ENCODE assay signal across 12 mouse cellular contexts in the genomic region with DNA sequence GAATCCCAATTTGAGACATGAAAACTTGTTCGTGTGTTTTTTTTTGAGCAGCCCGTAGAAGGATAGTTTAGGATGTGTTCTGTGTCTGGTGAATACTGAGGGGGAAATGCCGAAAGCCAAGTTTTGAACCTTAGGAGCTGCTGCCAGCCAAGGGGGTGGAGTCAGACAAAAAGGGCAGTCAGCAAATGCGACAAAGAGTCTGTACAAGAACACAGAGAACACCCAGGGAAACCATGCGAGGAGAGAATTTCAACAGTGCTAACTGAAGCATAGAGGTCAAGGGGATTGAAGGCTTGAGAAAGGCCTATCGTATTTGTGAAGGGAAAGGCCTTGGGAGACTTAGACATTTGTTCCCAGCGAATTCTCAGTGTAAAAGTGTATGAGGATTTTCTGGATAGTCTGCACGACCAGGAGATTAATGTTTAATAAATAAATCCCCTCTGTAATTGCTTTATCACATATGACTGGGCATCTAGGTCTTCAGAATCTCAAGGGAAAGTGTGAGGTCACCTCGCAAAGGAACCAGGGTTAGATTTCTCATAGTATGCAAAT.
DNase-seq lines count a peak whose midpoint lies in the region; ATAC-seq and TF ChIP-seq lines count a peak whose summit lies in the region.
"Had no signal": no experiment of that assay in that cellular context is flagged by ENCODE, and none has a peak within 500 bp of the region (broad histone marks: within the 10 kb centered on the region; RNA-seq: fewer than 3 reads in every experiment).

No protein-coding gene starts in this region.

- no peak overlapping the region for H3K27ac ChIP-seq in forebrain, postnatal 0 days (ENCODE audit: low read depth, low read length)
- no peak overlapping the region for H3K27ac ChIP-seq in forebrain, embryonic 11.5 days (ENCODE audit: low read depth, low read length)
- 0 out of 2 replicates have a peak overlapping the region, but pooled peaks have one; percentile 50 for H3K27ac ChIP-seq in cortical plate, adult 2 months (ENCODE audit: insufficient read depth, low read length)

- H3K9me3 ChIP-seq in forebrain, postnatal 0 days (ENCODE audit: low read length), result no peaks in the 10 kb centered on the region
- no peaks in the 10 kb centered on the region for H3K9me3 ChIP-seq in forebrain, embryonic 11.5 days (ENCODE audit: control insufficient read depth, low read length)

- H3K4me1 ChIP-seq in forebrain, postnatal 0 days (ENCODE audit: insufficient read depth), result no peaks in the 10 kb centered on the region
- H3K4me1 ChIP-seq in forebrain, embryonic 11.5 days (replicated peaks; ENCODE audit: control insufficient read depth, insufficient read depth, low read length), result no peaks in the 10 kb centered on the region
- H3K4me1 ChIP-seq in cortical plate, adult 2 months (ENCODE audit: control insufficient read depth, insufficient read depth, low read length), result peaks cover 1% of the 10 kb centered on the region; the same call in 1 of the 2 replicates

- intact Hi-C loops in left cerebral cortex, postnatal 4 days (cut with DNase I), result no loop called here

- H3K4me2 ChIP-seq in forebrain, postnatal 0 days (ENCODE audit: low read depth), result no peak overlapping the region
- no peak overlapping the region for H3K4me2 ChIP-seq in forebrain, embryonic 11.5 days (ENCODE audit: low read depth, low read length, severe bottlenecking)

- no peak overlapping the region for H3K9ac ChIP-seq in forebrain, postnatal 0 days
- H3K9ac ChIP-seq in forebrain, embryonic 11.5 days (ENCODE audit: low read length), result no peak overlapping the region

- peak; percentile 22 for DNase-seq in forebrain, postnatal 0 days
- no peak for DNase-seq in forebrain, embryonic 11.5 days (ENCODE audit: low spot score)
- DNase-seq in left cerebral cortex, postnatal 4 days, result peak; percentile 35
- DNase-seq in left cerebral cortex, adult 11 months (ENCODE audit: low spot score), result no peak
- peak; percentile 79 for DNase-seq in kidney, postnatal 14 days
- no peak for DNase-seq in embryo, embryonic 11 days
- DNase-seq: adrenal gland, postnatal 25 days; thymus, postnatal 14 days had no signal

- peak; percentile 50 for ATAC-seq in forebrain, postnatal 0 days
- ATAC-seq in forebrain, embryonic 11.5 days (replicated peaks; ENCODE audit: low FRiP score), result no peak
- no peak for ATAC-seq in megakaryocyte, adult 5-6 weeks (ENCODE audit: poor library complexity, severe bottlenecking)

- no peak overlapping the region for H3K4me3 ChIP-seq in forebrain, postnatal 0 days (ENCODE audit: low read depth, low read length)
- no peak overlapping the region for H3K4me3 ChIP-seq in forebrain, embryonic 11.5 days (ENCODE audit: low read depth, low read length)
- H3K4me3 ChIP-seq in cortical plate, adult 2 months (ENCODE audit: insufficient read depth, low read length), result no peak overlapping the region
- H3K4me3 ChIP-seq: erythroblast, embryonic 14.5 days; myocyte had no signal

- H3K36me3 ChIP-seq in forebrain, postnatal 0 days (ENCODE audit: insufficient read depth), result no peaks in the 10 kb centered on the region
- H3K36me3 ChIP-seq in forebrain, embryonic 11.5 days (ENCODE audit: control insufficient read depth, insufficient read depth, low read length), result no peaks in the 10 kb centered on the region

- no peak for TF ChIP-seq CTCF in forebrain, postnatal 0 days (IDR thresholded peaks at IDR 0.05; ENCODE audit: low read depth)
- TF ChIP-seq CTCF in cortical plate, adult 2 months (IDR thresholded peaks at IDR 0.05; ENCODE audit: extremely low read depth, insufficient read depth, low read length), result no peak

- H3K27me3 ChIP-seq in forebrain, postnatal 0 days (ENCODE audit: insufficient read depth, low read length), result no peaks in the 10 kb centered on the region
- H3K27me3 ChIP-seq in forebrain, embryonic 11.5 days (ENCODE audit: control insufficient read depth, insufficient read depth, low read length), result no peaks in the 10 kb centered on the region

- TF ChIP-seq POLR2A in cortical plate, adult 2 months (IDR thresholded peaks at IDR 0.05; ENCODE audit: extremely low read depth, insufficient read depth, low read length), result no peak

- WGBS in forebrain, postnatal 0 days, result 64% methylated on average over 9 of the region's 9 CpGs
- 75% methylated on average over 9 of the region's 9 CpGs for WGBS in forebrain, embryonic 11.5 days

Comparison
In these comparisons a context has a peak if more than half of its experiments do, and no peak if none do; other contexts are left out.
1. DNase-seq: peak in forebrain, postnatal 0 days (single experiment), left cerebral cortex, postnatal 4 days (single experiment) and kidney, postnatal 14 days (single experiment); none in forebrain, embryonic 11.5 days (single experiment), left cerebral cortex, adult 11 months (single experiment) and embryo, embryonic 11 days (single experiment).